In genomic region chr2:115441100-115441499, GRCm38 (mm10) we compare ENCODE assay signal across 26 mouse cellular contexts.
DNase-seq lines count a peak whose midpoint lies in the region; ATAC-seq and TF ChIP-seq lines count a peak whose summit lies in the region.
"Had no signal": no experiment of that assay in that cellular context is flagged by ENCODE, and none has a peak within 500 bp of the region (broad histone marks: within the 10 kb centered on the region; RNA-seq: fewer than 3 reads in every experiment).

No protein-coding gene starts in this region.

- H3K9ac ChIP-seq in liver, embryonic 11.5 days (ENCODE audit: low read depth, low read length): no peak overlapping the region
- no peak overlapping the region for H3K9ac ChIP-seq in liver, postnatal 0 days (replicated peaks)
- H3K9ac ChIP-seq: embryonic facial prominence, embryonic 12.5 days; embryonic facial prominence, embryonic 15.5 days; forebrain, postnatal 0 days; heart, embryonic 12.5 days; heart, embryonic 15.5 days; hindbrain, embryonic 13.5 days had no signal

- no peaks in the 10 kb centered on the region for H3K36me3 ChIP-seq in liver, embryonic 11.5 days (ENCODE audit: control insufficient read depth, insufficient read depth, low read length)
- no peaks in the 10 kb centered on the region for H3K36me3 ChIP-seq in liver, postnatal 0 days (replicated peaks; ENCODE audit: insufficient read depth, low read length)
- no peaks in the 10 kb centered on the region for H3K36me3 ChIP-seq in heart, embryonic 10.5 days
- H3K36me3 ChIP-seq: embryonic facial prominence, embryonic 12.5 days; embryonic facial prominence, embryonic 15.5 days; heart, embryonic 12.5 days; heart, embryonic 15.5 days; hindbrain, embryonic 10.5 days; hindbrain, embryonic 13.5 days had no signal

- DNase-seq in retina, postnatal 1 day: peak; percentile 16
- no peak for DNase-seq in retina, embryonic 14.5 days (ENCODE audit: low spot score)
- no peak for DNase-seq in liver, embryonic 11.5 days (ENCODE audit: low spot score)
- DNase-seq in liver, postnatal 0 days: peak; percentile 13
- DNase-seq in thymus, postnatal 10 days (ENCODE audit: low spot score in 2 of 2): no peak
- DNase-seq in heart, embryonic 10.5 days (ENCODE audit: low spot score): no peak
- DNase-seq: adrenal gland, adult 2 months; adrenal gland, postnatal 14 days; cerebellum, adult 11 months; cerebellum, adult 2 months; cerebellum, adult 9-11 months; cerebellum, postnatal 25 days; forebrain, postnatal 0 days; gastrocnemius, adult 2 months; gastrocnemius, postnatal 14 days; heart, adult 11 months; heart, postnatal 10 days; heart, postnatal 36 days had no signal

- no peak for TF ChIP-seq CTCF in liver, postnatal 0 days (IDR thresholded peaks at IDR 0.05; ENCODE audit: low read depth)

- 0 out of 2 replicates have a peak, but pooled peaks have one; percentile 51 for ATAC-seq in liver, embryonic 11.5 days (replicated peaks; ENCODE audit: low FRiP score)
- ATAC-seq in liver, postnatal 0 days: peak; percentile 54; the same call in 1 of the 2 replicates
- ATAC-seq: CD4-positive, CD25-positive, alpha-beta regulatory T cell, adult 4 months; forebrain, embryonic 14.5 days; forebrain, postnatal 0 days had no signal

- H3K4me3 ChIP-seq in liver, embryonic 11.5 days (ENCODE audit: low read depth, low read length): no peak overlapping the region
- no peak overlapping the region for H3K4me3 ChIP-seq in liver, postnatal 0 days (ENCODE audit: low read depth, low read length)
- no peak overlapping the region for H3K4me3 ChIP-seq in heart, embryonic 10.5 days
- H3K4me3 ChIP-seq: embryonic facial prominence, embryonic 12.5 days; embryonic facial prominence, embryonic 15.5 days; gastrocnemius, adult 2 months; heart, embryonic 12.5 days; heart, embryonic 15.5 days; hindbrain, embryonic 10.5 days; hindbrain, embryonic 13.5 days had no signal

- no peak for TF ChIP-seq EP300 in liver, postnatal 0 days (IDR thresholded peaks at IDR 0.05; ENCODE audit: low read depth)

- no peaks in the 10 kb centered on the region for H3K27me3 ChIP-seq in liver, embryonic 11.5 days (replicated peaks; ENCODE audit: control insufficient read depth, insufficient read depth, low read length)
- H3K27me3 ChIP-seq in liver, postnatal 0 days (ENCODE audit: insufficient read depth, low read length): no peaks in the 10 kb centered on the region
- no peaks in the 10 kb centered on the region for H3K27me3 ChIP-seq in heart, embryonic 10.5 days (ENCODE audit: insufficient read depth, poor library complexity, severe bottlenecking)
- H3K27me3 ChIP-seq: embryonic facial prominence, embryonic 12.5 days; embryonic facial prominence, embryonic 15.5 days; heart, embryonic 12.5 days; heart, embryonic 15.5 days; hindbrain, embryonic 13.5 days had no signal

- no peak overlapping the region for H3K4me2 ChIP-seq in liver, embryonic 11.5 days
- H3K4me2 ChIP-seq in liver, postnatal 0 days (ENCODE audit: low read depth, low read length): no peak overlapping the region
- H3K4me2 ChIP-seq: embryonic facial prominence, embryonic 12.5 days; embryonic facial prominence, embryonic 15.5 days; heart, embryonic 12.5 days; heart, embryonic 15.5 days; hindbrain, embryonic 13.5 days had no signal

- no peak overlapping the region for H3K27ac ChIP-seq in liver, embryonic 11.5 days (ENCODE audit: low read depth, low read length)
- H3K27ac ChIP-seq in liver, postnatal 0 days (ENCODE audit: low read depth): no peak overlapping the region
- no peak overlapping the region for H3K27ac ChIP-seq in heart, embryonic 10.5 days
- H3K27ac ChIP-seq: embryonic facial prominence, embryonic 12.5 days; embryonic facial prominence, embryonic 15.5 days; gastrocnemius, adult 2 months; heart, embryonic 15.5 days; hindbrain, embryonic 10.5 days; hindbrain, embryonic 13.5 days had no signal

- H3K4me1 ChIP-seq in liver, embryonic 11.5 days (replicated peaks; ENCODE audit: control insufficient read depth, insufficient read depth, low read length): no peaks in the 10 kb centered on the region
- H3K4me1 ChIP-seq in liver, postnatal 0 days (ENCODE audit: insufficient read depth): no peaks in the 10 kb centered on the region
- no peaks in the 10 kb centered on the region for H3K4me1 ChIP-seq in heart, embryonic 10.5 days
- H3K4me1 ChIP-seq: embryonic facial prominence, embryonic 12.5 days; embryonic facial prominence, embryonic 15.5 days; heart, embryonic 12.5 days; heart, embryonic 15.5 days; hindbrain, embryonic 13.5 days had no signal

- 27% methylated on average over 1 of the region's 1 CpGs for WGBS in liver, embryonic 11.5 days
- WGBS in liver, postnatal 0 days (ENCODE audit: insufficient replicate concordance): 0% methylated on average over 1 of the region's 1 CpGs
- 9% methylated on average over 1 of the region's 1 CpGs for whole genome bisulfite sequencing in heart, embryonic 10.5 days

- H3K9me3 ChIP-seq in liver, embryonic 11.5 days (ENCODE audit: control insufficient read depth, low read length): no peaks in the 10 kb centered on the region
- H3K9me3 ChIP-seq in liver, postnatal 0 days (ENCODE audit: low read length): no peaks in the 10 kb centered on the region
- no peaks in the 10 kb centered on the region for H3K9me3 ChIP-seq in heart, embryonic 10.5 days
- H3K9me3 ChIP-seq: embryonic facial prominence, embryonic 12.5 days; embryonic facial prominence, embryonic 15.5 days; heart, embryonic 12.5 days; heart, embryonic 15.5 days; hindbrain, embryonic 10.5 days; hindbrain, embryonic 13.5 days had no signal

Comparison
In these comparisons a context has a peak if more than half of its experiments do, and no peak if none do; other contexts are left out.
1. DNase-seq: peak in retina, postnatal 1 day (single experiment) and liver, postnatal 0 days (single experiment); none in retina, embryonic 14.5 days (single experiment), liver, embryonic 11.5 days (single experiment), thymus, postnatal 10 days (0 of 2) and heart, embryonic 10.5 days (single experiment).